8 mouse cellular contexts compared by ENCODE assay signal in genomic region chr11:68386589-68387440, GRCm38 (mm10). TPM values are rescaled to one million over a fixed set of nuclear protein-coding genes. Genes with fewer than 3 reads are reported as not detected.
DNase-seq lines count a peak whose midpoint lies in the region; ATAC-seq and TF ChIP-seq lines count a peak whose summit lies in the region.

No protein-coding gene starts in this region.

- DNase-seq in CH12.LX (ENCODE audit: extremely low read depth), result peak; percentile 43
- peak; percentile 53 for DNase-seq in adrenal gland, adult 18-20 months (ENCODE audit: low spot score in 2 of 2)
- DNase-seq in heart, postnatal 36 days, result peak; percentile 68 to 80
- peak; percentile 73 for DNase-seq in left cerebral cortex, postnatal 4 days
- DNase-seq in midbrain, embryonic 10.5 days (ENCODE audit: low spot score), result peak; percentile 85
- peak; percentile 31 for DNase-seq in splenic B cell, adult 2 months (ENCODE audit: low read depth, low spot score)
- DNase-seq in layer of hippocampus, postnatal 25 days (ENCODE audit: extremely low spot score in 1 of 2, low spot score in 1 of 2), result no peak

- intact Hi-C loops in heart, postnatal 36 days (cut with DNase I), result loop anchor here (5.0 kb wide), 1 partner anchor 125 kb away; no protein-coding TSS in a partner anchor
- intact Hi-C loops in left cerebral cortex, postnatal 4 days (cut with DNase I), result no loop called here

- peak; percentile 17; the same call in 1 of the 2 replicates for TF ChIP-seq POLR2A in CH12.LX (IDR thresholded peaks at IDR 0.05; ENCODE audit: low read depth, low read length)

- TF ChIP-seq RAD21 in CH12.LX (IDR thresholded peaks at IDR 0.05; ENCODE audit: low read depth, low read length), result no peak

- in situ Hi-C loops in CH12.LX (cut with MboI; ENCODE audit: low pct_ligation_motif_present, low pct_unique_long_range_greater_than_20kb, low sequenced_read_pairs), result no loop called here

- TF ChIP-seq CTCF in CH12.LX (conservative IDR thresholded peaks at IDR 0.05 in 1 of 2, IDR thresholded peaks at IDR 0.05 in 1 of 2; ENCODE audit: low read depth in 2 of 2, low read length in 2 of 2), result no peak

- peaks cover 3 to 13% of the 10 kb centered on the region in 2 experiments; a peak in 2 of 4 replicates for H3K4me1 ChIP-seq in CH12.LX (ENCODE audit: control insufficient read depth in 1 of 2, insufficient read depth in 2 of 2)
- peaks cover 44% of the 10 kb centered on the region for H3K4me1 ChIP-seq in forebrain, embryonic 13.5 days
- H3K4me1 ChIP-seq in midbrain, embryonic 10.5 days, result peaks cover 99% of the 10 kb centered on the region

- H3K4me2 ChIP-seq in CH12.LX (ENCODE audit: insufficient read depth, low read depth, poor library complexity, severe bottlenecking), result peak overlapping the region; percentile 54
- H3K4me2 ChIP-seq in forebrain, embryonic 13.5 days, result peak overlapping the region; percentile 97

- no peak overlapping the region for H3K27ac ChIP-seq in CH12.LX (ENCODE audit: insufficient read depth, low read depth)
- H3K27ac ChIP-seq in forebrain, embryonic 13.5 days, result peak overlapping the region; percentile 68
- peak overlapping the region; percentile 96 for H3K27ac ChIP-seq in midbrain, embryonic 10.5 days (replicated peaks)

- peaks cover 0 to 12% of the 10 kb centered on the region in 2 experiments for H3K36me3 ChIP-seq in CH12.LX (replicated peaks in 1 of 2; ENCODE audit: control insufficient read depth in 1 of 2, insufficient read depth in 1 of 2, low read length in 1 of 2)
- no peaks in the 10 kb centered on the region for H3K36me3 ChIP-seq in forebrain, embryonic 13.5 days (ENCODE audit: poor library complexity, severe bottlenecking)
- H3K36me3 ChIP-seq in midbrain, embryonic 10.5 days, result peaks cover 13% of the 10 kb centered on the region
- H3K36me3 ChIP-seq in splenic B cell, adult 2 months (ENCODE audit: control insufficient read depth, insufficient read depth, low read length, poor library complexity, severe bottlenecking), result no peaks in the 10 kb centered on the region

- H3K79me2 ChIP-seq in CH12.LX (replicated peaks; ENCODE audit: control insufficient read depth, extremely low read depth, insufficient read depth, poor library complexity, severe bottlenecking), result no peaks in the 10 kb centered on the region

- peak overlapping the region; percentile 21 for H3K9ac ChIP-seq in CH12.LX (ENCODE audit: insufficient read depth, low read depth)
- H3K9ac ChIP-seq in forebrain, embryonic 13.5 days, result peak overlapping the region; percentile 78

- peak; percentile 64 for ATAC-seq in forebrain, embryonic 13.5 days

- peaks cover 7% of the 10 kb centered on the region for H3K27me3 ChIP-seq in CH12.LX (replicated peaks)
- H3K27me3 ChIP-seq in forebrain, embryonic 13.5 days, result peaks cover 89% of the 10 kb centered on the region
- peaks cover 100% of the 10 kb centered on the region for H3K27me3 ChIP-seq in midbrain, embryonic 10.5 days (ENCODE audit: low read depth, poor library complexity, severe bottlenecking)
- peaks cover 5% of the 10 kb centered on the region for H3K27me3 ChIP-seq in splenic B cell, adult 2 months (ENCODE audit: control insufficient read depth, insufficient read depth, low read length, poor library complexity, severe bottlenecking)

- H3K4me3 ChIP-seq in CH12.LX (replicated peaks in 1 of 3; ENCODE audit: low read depth in 2 of 3, low read length in 2 of 3, poor library complexity in 1 of 3), result peak overlapping the region; percentile 49 to 75 (median 60)
- H3K4me3 ChIP-seq in forebrain, embryonic 13.5 days, result peak overlapping the region; percentile 64
- peak overlapping the region; percentile 92 for H3K4me3 ChIP-seq in midbrain, embryonic 10.5 days

- H3K9me3 ChIP-seq in CH12.LX (replicated peaks; ENCODE audit: low read length), result peaks cover 15% of the 10 kb centered on the region
- no peaks in the 10 kb centered on the region for H3K9me3 ChIP-seq in forebrain, embryonic 13.5 days (replicated peaks)
- H3K9me3 ChIP-seq in midbrain, embryonic 10.5 days (replicated peaks), result no peaks in the 10 kb centered on the region

- under 1% methylated on average over 70 of the region's 90 CpGs for WGBS in forebrain, embryonic 13.5 days
- WGBS in midbrain, embryonic 10.5 days, result under 1% methylated on average over 89 of the region's 90 CpGs

- peak; percentile 29; the same call in 1 of the 2 replicates for TF ChIP-seq EP300 in CH12.LX (IDR thresholded peaks at IDR 0.05; ENCODE audit: low read length)

- dilution Hi-C loops in CH12.LX (cut with MboI; ENCODE audit: extremely low pct_ligation_motif_present, extremely low pct_unique_long_range_greater_than_20kb, low sequenced_read_pairs), result no loop called here

TF ChIP-seq in CH12.LX, 34 proteins besides CTCF, POLR2A, EP300 and RAD21 (continues in another document):
- TF ChIP-seq JUN (IDR thresholded peaks at IDR 0.05; ENCODE audit: insufficient read depth, low read depth, low read length), result no peak
- no peak for TF ChIP-seq TBP (conservative IDR thresholded peaks at IDR 0.05; ENCODE audit: low read depth, low read length)
- TF ChIP-seq ZC3H11A (IDR thresholded peaks at IDR 0.05; ENCODE audit: low read depth, low read length), result no peak
- TF ChIP-seq GABPA (IDR thresholded peaks at IDR 0.05; ENCODE audit: insufficient replicate concordance, low read depth, low read length), result no peak
- no peak for TF ChIP-seq ZNF384 (IDR thresholded peaks at IDR 0.05; ENCODE audit: low read depth, low read length)
- TF ChIP-seq MAFK (IDR thresholded peaks at IDR 0.05; ENCODE audit: insufficient replicate concordance, low read length), result no peak
- peak; percentile 37 for TF ChIP-seq ETS1 (conservative IDR thresholded peaks at IDR 0.05; ENCODE audit: low read depth, low read length)
- TF ChIP-seq NELFE (IDR thresholded peaks at IDR 0.05; ENCODE audit: low read depth, low read length), result no peak
- TF ChIP-seq E2F4 (IDR thresholded peaks at IDR 0.05; ENCODE audit: insufficient replicate concordance, low read depth, low read length), result no peak
- TF ChIP-seq CHD1 (IDR thresholded peaks at IDR 0.05; ENCODE audit: low read depth, low read length), result no peak
- TF ChIP-seq MAX (IDR thresholded peaks at IDR 0.05; ENCODE audit: low read length), result no peak
- no peak for TF ChIP-seq POLR2AphosphoS2 (IDR thresholded peaks at IDR 0.05; ENCODE audit: low read depth, low read length)
- TF ChIP-seq CHD2 (IDR thresholded peaks at IDR 0.05; ENCODE audit: low read length), result peak; percentile 97
- peak; percentile 31; the same call in 1 of the 2 replicates for TF ChIP-seq HCFC1 (IDR thresholded peaks at IDR 0.05; ENCODE audit: low read depth, low read length)
- no peak for TF ChIP-seq USF2 (conservative IDR thresholded peaks at IDR 0.05; ENCODE audit: low read depth, low read length)
- TF ChIP-seq RCOR1 (conservative IDR thresholded peaks at IDR 0.05; ENCODE audit: low read depth, low read length), result peak; percentile 61; the same call in 1 of the 2 replicates
- TF ChIP-seq USF1 (IDR thresholded peaks at IDR 0.05; ENCODE audit: low read depth, low read length), result no peak
- peak; percentile 74 for TF ChIP-seq MXI1 (IDR thresholded peaks at IDR 0.05; ENCODE audit: low read depth, low read length)
- peak; percentile 59; the same call in 1 of the 2 replicates for TF ChIP-seq BHLHE40 (IDR thresholded peaks at IDR 0.05; ENCODE audit: low read depth, low read length)
- TF ChIP-seq MAZ (IDR thresholded peaks at IDR 0.05; ENCODE audit: low read depth, low read length), result peak; percentile 88
- TF ChIP-seq SMC3 (IDR thresholded peaks at IDR 0.05; ENCODE audit: low read depth, low read length), result no peak
- peak; percentile 75 for TF ChIP-seq SIN3A (IDR thresholded peaks at IDR 0.05; ENCODE audit: low read length)
- 0 out of 2 replicates have a peak, but pooled peaks have one; percentile 17 for TF ChIP-seq ELF1 (IDR thresholded peaks at IDR 0.05; ENCODE audit: low read depth, low read length)
- TF ChIP-seq JUND (conservative IDR thresholded peaks at IDR 0.05; ENCODE audit: low read depth, low read length), result no peak
- no peak for TF ChIP-seq MEF2A (IDR thresholded peaks at IDR 0.05; ENCODE audit: borderline replicate concordance, low read depth, low read length)
- peak; percentile 56 for TF ChIP-seq UBTF (IDR thresholded peaks at IDR 0.05; ENCODE audit: low read depth, low read length)
- no peak for TF ChIP-seq NRF1 (IDR thresholded peaks at IDR 0.05; ENCODE audit: low read depth, low read length)
- TF ChIP-seq PAX5 (IDR thresholded peaks at IDR 0.05; ENCODE audit: low read length), result no peak
- TF ChIP-seq TCF12 (IDR thresholded peaks at IDR 0.05; ENCODE audit: low read depth, low read length), result no peak; the same call in 1 of the 2 replicates
- TF ChIP-seq IRF4 (IDR thresholded peaks at IDR 0.05; ENCODE audit: low read depth, low read length), result peak; percentile 41; the same call in 1 of the 2 replicates
- no peak; the same call in 1 of the 2 replicates for TF ChIP-seq ZMIZ1 (IDR thresholded peaks at IDR 0.05; ENCODE audit: low read depth, low read length)
- TF ChIP-seq ZKSCAN1 (IDR thresholded peaks at IDR 0.05; ENCODE audit: borderline replicate concordance, low read depth, low read length), result no peak
- no peak for TF ChIP-seq MYC (IDR thresholded peaks at IDR 0.05; ENCODE audit: low read depth, low read length)

RNA-seq across cellular contexts. Expression of gene Ntn1, which starts 13.8 kb away (rescaled TPM):
- 0.38 and 0.59 TPM in 2 replicates for total RNA-seq in CH12.LX (2012; rRNA removed)
- 0.47 and 0.54 TPM in 2 replicates for total RNA-seq in CH12.LX (2014; rRNA removed)
- polyA plus RNA-seq in CH12.LX (2012; ENCODE audit: insufficient read length, low read depth), result 0.78 and 1.2 TPM in 2 replicates
- 10 to 100 TPM; 13.8 to 14.1 TPM for total RNA-seq in adrenal gland, adult 18-20 months (2021)
- polyA plus RNA-seq in forebrain, embryonic 13.5 days (2015; fragmentation: Nextera tagmentation; extraction: Ambion mirVana), result 6.8 and 8.5 TPM in 2 replicates
- 10 to 100 TPM; 55.4 to 61.8 TPM for total RNA-seq in heart, postnatal 36 days (2021)
- 10 to 100 TPM; 10.6 to 14.7 TPM for total RNA-seq in left cerebral cortex, postnatal 4 days (2021)
- 25.6 and 27.4 TPM in 2 replicates for polyA plus RNA-seq in midbrain, embryonic 10.5 days (2016; fragmentation: Nextera tagmentation; extraction: Ambion mirVana)
- 1 to 10 TPM; 7.4 to 7.5 TPM for total RNA-seq in layer of hippocampus, postnatal 25 days (2021)

RNA-seq across cellular contexts. Expression of gene Pik3r5, which starts 45.1 kb away (rescaled TPM):
- total RNA-seq in CH12.LX (2012; rRNA removed) (5.7 and 8.3 TPM in 2 replicates), CH12.LX (2014; rRNA removed) (2.9 and 3.5 TPM in 2 replicates)
- polyA plus RNA-seq in CH12.LX (2012; ENCODE audit: insufficient read length, low read depth), result 7.3 and 9.4 TPM in 2 replicates
- total RNA-seq in adrenal gland, adult 18-20 months (2021), result 1 to 10 TPM; 1.6 to 3.0 TPM
- polyA plus RNA-seq in forebrain, embryonic 13.5 days (2015; fragmentation: Nextera tagmentation; extraction: Ambion mirVana), result 0.09 and 0.15 TPM in 2 replicates
- total RNA-seq in heart, postnatal 36 days (2021), result 1 to 10 TPM in 1 of 2 experiments, under 1 TPM in 1; 0.67 to 1.7 TPM
- total RNA-seq in left cerebral cortex, postnatal 4 days (2021), result under 1 TPM; 0.56 to 0.97 TPM
- 0.68 and 0.90 TPM in 2 replicates for polyA plus RNA-seq in midbrain, embryonic 10.5 days (2016; fragmentation: Nextera tagmentation; extraction: Ambion mirVana)
- 1 to 10 TPM; 1.7 to 2.1 TPM for total RNA-seq in layer of hippocampus, postnatal 25 days (2021)

Comparison
In these comparisons a context has a peak if more than half of its experiments do, and no peak if none do; other contexts are left out.
1. DNase-seq: peak in CH12.LX (single experiment), adrenal gland, adult 18-20 months (2 of 2), heart, postnatal 36 days (2 of 2), left cerebral cortex, postnatal 4 days (single experiment), midbrain, embryonic 10.5 days (single experiment) and splenic B cell, adult 2 months (single experiment); none in layer of hippocampus, postnatal 25 days (0 of 2).
2. RNA of gene Ntn1, which starts 13.8 kb away (total RNA-seq): 55.4 to 61.8 TPM in heart, postnatal 36 days, 10.6 to 14.7 TPM in left cerebral cortex, postnatal 4 days, 13.8 to 14.1 TPM in adrenal gland, adult 18-20 months and 7.4 to 7.5 TPM in layer of hippocampus, postnatal 25 days; 0.38 to 0.59 TPM in CH12.LX; every median in the first group is over 4 times any median in the second.
3. Peak in every context shown above with its lines, with median percentiles within 50 percentile points of each other: H3K4me3 ChIP-seq.